Mouse (Mus musculus) ES-E14 (cell line): ENCODE results near the gene Klhdc4.

Experiments
- CHD2 ChIP-seq: IDR thresholded peaks from 2 replicates; pipeline ENCODE4 v1.6.1; 2014; ENCODE audit warnings: mild to moderate bottlenecking, low read depth, low read length, inconsistent platforms
- MAFK ChIP-seq: IDR thresholded peaks from 2 replicates; pipeline ENCODE4 v1.6.1; 2014; ENCODE audit warnings: mild to moderate bottlenecking, low read depth, low read length, inconsistent platforms; ENCODE audit not compliant: insufficient read depth

DNA sequence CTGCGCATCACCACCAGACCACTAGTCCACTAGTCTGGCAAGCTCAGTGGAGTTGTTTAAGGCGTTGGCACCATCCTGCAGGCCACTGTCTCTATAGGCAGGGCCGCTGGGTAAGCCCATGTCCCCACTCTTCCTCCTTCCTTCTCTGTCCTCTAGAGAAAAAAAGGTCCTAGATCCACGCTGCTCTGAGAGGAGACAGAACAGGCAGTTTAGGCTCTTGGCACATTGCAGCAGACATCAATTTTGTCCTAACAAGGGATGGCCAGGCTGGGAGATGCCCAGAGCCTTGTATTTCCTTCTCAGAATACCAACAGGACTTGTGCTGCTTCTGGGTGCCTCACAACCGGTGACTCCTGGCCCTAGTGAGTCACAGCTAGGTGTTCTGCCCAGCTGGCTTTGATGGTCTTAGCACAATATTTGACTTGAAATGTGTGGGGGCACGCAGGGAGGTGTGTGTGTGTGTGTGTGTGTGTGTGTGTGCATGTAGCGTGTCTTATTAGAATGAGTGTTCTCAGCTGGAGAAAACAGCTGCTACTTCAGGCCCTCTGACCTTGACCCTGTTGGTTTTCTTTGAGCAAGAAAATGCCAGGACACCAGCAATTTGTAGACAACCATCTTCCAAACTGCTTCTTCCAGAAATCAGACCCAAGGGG lies 48.6 kb upstream of the Klhdc4 start:
- TF ChIP-seq MAFK (no peak), CHD2 (no peak)
